In the genomic region with DNA sequence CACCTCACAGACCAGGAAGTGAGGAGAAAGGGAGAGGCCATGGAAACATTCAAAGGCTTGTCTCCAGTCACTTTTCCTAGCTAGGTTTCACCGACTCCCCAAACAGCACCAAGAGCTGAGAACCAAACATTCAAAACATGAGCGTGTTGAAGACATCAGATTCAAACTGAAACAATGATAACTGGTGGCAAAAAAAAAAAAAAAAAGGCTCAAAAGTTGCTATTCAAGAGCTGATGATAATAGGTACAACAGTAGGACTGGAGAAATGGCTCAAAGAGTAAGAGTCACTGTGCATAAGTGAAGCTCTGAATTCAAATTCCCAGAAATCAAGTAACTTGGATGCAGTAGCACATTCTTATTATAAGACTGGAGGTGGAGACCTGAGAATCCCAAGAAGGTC, we compare ENCODE assay signal across 18 mouse cellular contexts. TPM values are rescaled to one million over a fixed set of nuclear protein-coding genes. Genes with fewer than 3 reads are reported as not detected.
DNase-seq lines count a peak whose midpoint lies in the region; TF ChIP-seq lines count a peak whose summit lies in the region.
"Had no signal": no experiment of that assay in that cellular context is flagged by ENCODE, and none has a peak within 500 bp of the region (broad histone marks: within the 10 kb centered on the region; RNA-seq: fewer than 3 reads in every experiment).

No protein-coding gene starts in this region.

- peaks cover 25% of the 10 kb centered on the region for H3K79me2 ChIP-seq in CH12.LX (replicated peaks; ENCODE audit: control insufficient read depth, extremely low read depth, insufficient read depth, poor library complexity, severe bottlenecking)
- H3K79me2 ChIP-seq in MEL (ENCODE audit: control insufficient read depth, insufficient read depth, low read length, poor library complexity): peaks cover 17% of the 10 kb centered on the region; the same call in 1 of the 2 replicates

- H3K9ac ChIP-seq in CH12.LX (ENCODE audit: insufficient read depth, low read depth) (no peak overlapping the region), MEL (ENCODE audit: control insufficient read depth, low read depth, low read length, poor library complexity, severe bottlenecking) (no peak overlapping the region)

- in situ Hi-C loops in CH12.LX (cut with MboI; ENCODE audit: low pct_ligation_motif_present, low pct_unique_long_range_greater_than_20kb, low sequenced_read_pairs): no loop called here

- TF ChIP-seq CTCF in CH12.LX (conservative IDR thresholded peaks at IDR 0.05 in 1 of 2, IDR thresholded peaks at IDR 0.05 in 1 of 2; ENCODE audit: low read depth in 2 of 2, low read length in 2 of 2): no peak
- no peak for TF ChIP-seq CTCF in MEL (IDR thresholded peaks at IDR 0.05 in 2 of 3, conservative IDR thresholded peaks at IDR 0.05 in 1 of 3; ENCODE audit: control insufficient read depth in 1 of 3, insufficient read depth in 1 of 3, low read depth in 2 of 3, low read length in 3 of 3, poor library complexity in 1 of 3, severe bottlenecking in 1 of 3)

- no peak for TF ChIP-seq EP300 in CH12.LX (IDR thresholded peaks at IDR 0.05; ENCODE audit: low read length)
- TF ChIP-seq EP300 in MEL (IDR thresholded peaks at IDR 0.05; ENCODE audit: low read depth in 1 of 2, low read length in 2 of 2): no peak

- H3K36me3 ChIP-seq in CH12.LX (replicated peaks in 1 of 2; ENCODE audit: control insufficient read depth in 1 of 2, insufficient read depth in 1 of 2, low read length in 1 of 2) (peaks cover 3 to 17% of the 10 kb centered on the region in 2 experiments), MEL (ENCODE audit: control insufficient read depth in 1 of 2, insufficient read depth in 2 of 2, low read length in 2 of 2) (peaks cover 3 to 26% of the 10 kb centered on the region in 2 experiments; a peak in 3 of 4 replicates)

- H3K27ac ChIP-seq in CH12.LX (ENCODE audit: insufficient read depth, low read depth): no peak overlapping the region
- H3K27ac ChIP-seq in MEL (ENCODE audit: control insufficient read depth, low read depth, low read length): no peak overlapping the region

- DNase-seq in CH12.LX (ENCODE audit: extremely low read depth) (no peak), MEL (ENCODE audit: low read depth, low spot score) (no peak)
- DNase-seq in embryo, embryonic 10.5 days (ENCODE audit: low spot score): no peak
- no peak for DNase-seq in layer of hippocampus, adult 8-10 months (ENCODE audit: low spot score in 2 of 2)
- DNase-seq: adrenal gland, adult 2 months; adrenal gland, adult 8-10 months; adrenal gland, postnatal 10 days; adrenal gland, postnatal 14 days; adrenal gland, postnatal 25 days; adrenal gland, postnatal 36 days; B cell, adult 2 months; cerebellum, adult 11 months; cerebellum, adult 11-12 months; cerebellum, adult 18-20 months; cerebellum, adult 2 months; cerebellum, adult 8-10 months had no signal

- no peak overlapping the region for H3K4me2 ChIP-seq in CH12.LX (ENCODE audit: insufficient read depth, low read depth, poor library complexity, severe bottlenecking)

- H3K9me3 ChIP-seq in CH12.LX (replicated peaks; ENCODE audit: low read length) (no peaks in the 10 kb centered on the region), MEL (replicated peaks; ENCODE audit: insufficient read depth, low read length) (no peaks in the 10 kb centered on the region)
- H3K9me3 ChIP-seq: G1E had no signal

- no peak overlapping the region for H3K4me3 ChIP-seq in CH12.LX (replicated peaks in 1 of 3; ENCODE audit: low read depth in 2 of 3, low read length in 2 of 3, poor library complexity in 1 of 3)
- H3K4me3 ChIP-seq in MEL (ENCODE audit: control insufficient read depth in 1 of 2, insufficient read depth in 1 of 2, low read depth in 2 of 2, low read length in 2 of 2): no peak overlapping the region

- peaks cover 0 to 12% of the 10 kb centered on the region in 2 experiments; a peak in 2 of 4 replicates for H3K4me1 ChIP-seq in CH12.LX (ENCODE audit: control insufficient read depth in 1 of 2, insufficient read depth in 2 of 2)
- peaks cover 12 to 15% of the 10 kb centered on the region in 2 experiments for H3K4me1 ChIP-seq in MEL (ENCODE audit: control insufficient read depth in 1 of 2, insufficient read depth in 2 of 2, low read length in 2 of 2)

- dilution Hi-C loops in CH12.LX (cut with MboI; ENCODE audit: extremely low pct_ligation_motif_present, extremely low pct_unique_long_range_greater_than_20kb, low sequenced_read_pairs): no loop called here

- no peak for TF ChIP-seq RAD21 in CH12.LX (IDR thresholded peaks at IDR 0.05; ENCODE audit: low read depth, low read length)
- no peak for TF ChIP-seq RAD21 in MEL (IDR thresholded peaks at IDR 0.05; ENCODE audit: low read depth, low read length)

- TF ChIP-seq POLR2A in CH12.LX (IDR thresholded peaks at IDR 0.05; ENCODE audit: low read depth, low read length) (no peak), MEL (IDR thresholded peaks at IDR 0.05; ENCODE audit: control insufficient read depth in 1 of 2, insufficient read depth in 1 of 2, low read depth in 1 of 2, low read length in 2 of 2, poor library complexity in 1 of 2) (no peak)

- H3K27me3 ChIP-seq in CH12.LX (replicated peaks): no peaks in the 10 kb centered on the region
- no peaks in the 10 kb centered on the region for H3K27me3 ChIP-seq in MEL (ENCODE audit: control insufficient read depth in 1 of 2, insufficient read depth in 2 of 2, low read length in 2 of 2)
- H3K27me3 ChIP-seq: Patski had no signal

TF ChIP-seq in CH12.LX, 34 proteins besides CTCF, POLR2A, EP300 and RAD21:
- TF ChIP-seq ZNF384 (IDR thresholded peaks at IDR 0.05; ENCODE audit: low read depth, low read length): peak; percentile 68
- no peak for TF ChIP-seq E2F4 (IDR thresholded peaks at IDR 0.05; ENCODE audit: insufficient replicate concordance, low read depth, low read length)

TF ChIP-seq in MEL, 35 proteins besides CTCF, POLR2A, EP300 and RAD21:
- peak; percentile 59; the same call in 1 of the 2 replicates for TF ChIP-seq ZNF384 (IDR thresholded peaks at IDR 0.05; ENCODE audit: low read depth, low read length)
- TF ChIP-seq MAX (IDR thresholded peaks at IDR 0.05; ENCODE audit: low read length): no peak

RNA-seq across cellular contexts. Expression of gene Chd6, which starts 30.3 kb away (rescaled TPM):
- total RNA-seq in CH12.LX (2012; rRNA removed) (17.1 and 19.7 TPM in 2 replicates), CH12.LX (2014; rRNA removed) (9.4 and 10.8 TPM in 2 replicates), MEL (2012; rRNA removed) (9.7 and 11.8 TPM in 2 replicates)
- polyA plus RNA-seq in CH12.LX (2012; ENCODE audit: insufficient read length, low read depth) (12.9 and 14.0 TPM in 2 replicates), MEL (2012; ENCODE audit: insufficient read depth in 1 of 2, insufficient read length in 2 of 2, low read depth in 1 of 2, low replicate concordance in 2 of 2, missing spikeins in 1 of 2) (100 to 1,000 TPM in 1 of 2 experiments, 10 to 100 TPM in 1; 15.4 to 200 TPM)
- total RNA-seq in layer of hippocampus, adult 8-10 months (2022): 10 to 100 TPM; 56.4 to 73.8 (median 61.9) TPM

Comparison
In these comparisons a context has a peak if more than half of its experiments do, and no peak if none do; other contexts are left out.
1. Of the 35 proteins assayed by ChIP-seq in both MEL and CH12.LX: peak only in MEL: none; only in CH12.LX: none; in both: ZNF384; in neither: 34.